ENCODE assay signal across 10 mouse cellular contexts in the genomic region with DNA sequence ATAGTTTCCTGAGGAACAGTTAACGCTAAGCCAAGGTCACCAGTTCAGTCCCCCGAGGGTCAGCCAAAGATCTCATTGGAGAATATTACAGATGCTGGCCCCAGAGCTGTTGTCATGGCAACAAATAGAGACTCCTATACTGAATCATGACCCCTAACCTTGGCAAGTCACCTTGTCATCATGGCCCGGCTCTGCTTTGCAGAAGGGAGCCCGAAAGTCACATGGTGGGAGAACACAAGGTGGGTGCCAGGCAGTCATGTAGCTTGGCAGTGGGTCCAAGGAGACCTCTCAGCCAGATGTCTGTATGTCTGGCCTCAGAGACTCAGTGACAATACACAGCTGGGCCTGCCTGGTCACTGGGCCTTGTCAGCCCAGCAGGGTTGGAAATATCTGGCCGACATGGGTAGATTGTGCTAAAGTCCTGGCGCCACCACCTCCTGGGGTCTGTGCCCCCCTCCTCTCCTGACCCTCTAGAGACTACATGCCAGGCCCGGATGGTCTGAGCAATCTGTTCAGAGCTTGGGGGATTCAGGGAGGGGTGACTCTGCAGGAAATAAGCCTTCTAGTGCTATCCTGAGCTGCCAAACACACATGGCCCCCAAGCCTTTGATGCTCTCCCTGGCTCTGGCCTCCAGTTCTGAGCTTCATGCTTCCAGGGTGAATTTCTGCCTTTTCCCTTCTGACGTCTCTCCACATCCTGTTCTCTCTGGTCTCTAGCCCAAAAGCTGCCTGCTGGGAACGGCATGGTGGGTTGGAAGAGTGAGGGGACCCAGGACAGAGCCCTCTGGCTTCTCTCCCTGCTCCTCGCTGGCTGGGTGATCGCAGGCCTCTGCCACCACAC. TPM values are rescaled to one million over a fixed set of nuclear protein-coding genes. Genes with fewer than 3 reads are reported as not detected.
A peak's percentile ranks its signal among the peaks of the same experiment; 100 is the strongest.
DNase-seq lines count a peak whose midpoint lies in the region; ATAC-seq and TF ChIP-seq lines count a peak whose summit lies in the region.
"Had no signal": no experiment of that assay in that cellular context is flagged by ENCODE, and none has a peak within 500 bp of the region (broad histone marks: within the 10 kb centered on the region; RNA-seq: fewer than 3 reads in every experiment).

No protein-coding gene starts in this region.

- H3K9ac ChIP-seq in forebrain, embryonic 15.5 days (replicated peaks) = no peak overlapping the region
- no peak overlapping the region for H3K9ac ChIP-seq in forebrain, embryonic 14.5 days (ENCODE audit: low read length)
- no peak overlapping the region for H3K9ac ChIP-seq in heart, embryonic 16.5 days (ENCODE audit: low read length)
- peak overlapping the region; percentile 25; the same call in 1 of the 2 replicates for H3K9ac ChIP-seq in limb, embryonic 14.5 days (ENCODE audit: low read depth, low read length, severe bottlenecking)

- no peak for ATAC-seq in forebrain, embryonic 15.5 days (replicated peaks)
- no peak for ATAC-seq in forebrain, embryonic 14.5 days
- peak; percentile 64 for ATAC-seq in heart, embryonic 16.5 days (replicated peaks; ENCODE audit: extremely low read depth, insufficient read depth, low FRiP score)
- ATAC-seq in limb, embryonic 14.5 days (ENCODE audit: low FRiP score, low read depth) = no peak
- ATAC-seq in frontal cortex, adult (ENCODE audit: low TSS enrichment) = no peak
- ATAC-seq: activated CD4-positive, CD25-positive, alpha-beta regulatory T cell, adult 4 months had no signal

- no peak overlapping the region for H3K4me2 ChIP-seq in forebrain, embryonic 15.5 days (replicated peaks)
- H3K4me2 ChIP-seq in forebrain, embryonic 14.5 days (ENCODE audit: low read length) = no peak overlapping the region
- no peak overlapping the region for H3K4me2 ChIP-seq in heart, embryonic 16.5 days (ENCODE audit: low read depth, low read length)
- H3K4me2 ChIP-seq in limb, embryonic 14.5 days (replicated peaks; ENCODE audit: low read depth, low read length, severe bottlenecking) = no peak overlapping the region

- TF ChIP-seq CTCF in thymus, adult 2 months (IDR thresholded peaks at IDR 0.05; ENCODE audit: borderline replicate concordance, control insufficient read depth, extremely low read depth, insufficient read depth, low read length, poor library complexity) = no peak

- peak overlapping the region; percentile 19; the same call in 1 of the 2 replicates for H3K27ac ChIP-seq in forebrain, embryonic 15.5 days (replicated peaks)
- no peak overlapping the region for H3K27ac ChIP-seq in forebrain, embryonic 14.5 days (ENCODE audit: low read depth, low read length)
- H3K27ac ChIP-seq in brown adipose tissue, adult 24 weeks (replicated peaks; ENCODE audit: low read depth, low read length) = peak overlapping the region; percentile 1; the same call in 1 of the 2 replicates
- H3K27ac ChIP-seq in heart, embryonic 16.5 days (ENCODE audit: low read length) = peak overlapping the region; percentile 36
- 0 out of 2 replicates have a peak overlapping the region, but pooled peaks have one; percentile 33 for H3K27ac ChIP-seq in limb, embryonic 14.5 days (replicated peaks; ENCODE audit: low read depth, low read length)
- no peak overlapping the region for H3K27ac ChIP-seq in thymus, adult 2 months (ENCODE audit: control insufficient read depth, insufficient read depth, low read length)

- H3K4me3 ChIP-seq in forebrain, embryonic 15.5 days = no peak overlapping the region
- H3K4me3 ChIP-seq in forebrain, embryonic 14.5 days (ENCODE audit: low read depth, low read length) = no peak overlapping the region
- no peak overlapping the region for H3K4me3 ChIP-seq in brown adipose tissue, adult 24 weeks (ENCODE audit: insufficient read depth, low read depth, low read length)
- H3K4me3 ChIP-seq in heart, embryonic 16.5 days (ENCODE audit: low read length) = no peak overlapping the region
- H3K4me3 ChIP-seq in limb, embryonic 14.5 days (replicated peaks; ENCODE audit: low read length) = no peak overlapping the region
- no peak overlapping the region for H3K4me3 ChIP-seq in thymus, adult 2 months (ENCODE audit: control insufficient read depth, insufficient read depth, low read length)
- H3K4me3 ChIP-seq: erythroblast, embryonic 14.5 days had no signal

- H3K27me3 ChIP-seq in forebrain, embryonic 15.5 days = no peaks in the 10 kb centered on the region
- no peaks in the 10 kb centered on the region for H3K27me3 ChIP-seq in forebrain, embryonic 14.5 days (replicated peaks; ENCODE audit: control insufficient read depth, insufficient read depth, low read length)
- H3K27me3 ChIP-seq in heart, embryonic 16.5 days (ENCODE audit: control insufficient read depth, insufficient read depth, low read length) = peaks cover 2% of the 10 kb centered on the region; the same call in 1 of the 2 replicates
- no peaks in the 10 kb centered on the region for H3K27me3 ChIP-seq in limb, embryonic 14.5 days (ENCODE audit: control insufficient read depth, insufficient read depth, low read length)
- H3K27me3 ChIP-seq in thymus, adult 2 months (ENCODE audit: control insufficient read depth, insufficient read depth, low read length) = no peaks in the 10 kb centered on the region

- H3K9me3 ChIP-seq in forebrain, embryonic 15.5 days = no peaks in the 10 kb centered on the region
- no peaks in the 10 kb centered on the region for H3K9me3 ChIP-seq in forebrain, embryonic 14.5 days (replicated peaks; ENCODE audit: control insufficient read depth, low read length)
- no peaks in the 10 kb centered on the region for H3K9me3 ChIP-seq in heart, embryonic 16.5 days (replicated peaks; ENCODE audit: control insufficient read depth, low read length)
- no peaks in the 10 kb centered on the region for H3K9me3 ChIP-seq in limb, embryonic 14.5 days (ENCODE audit: control insufficient read depth, low read length)

- DNase-seq in forebrain, embryonic 14.5 days (ENCODE audit: low spot score) = no peak
- no peak for DNase-seq in limb, embryonic 14.5 days (ENCODE audit: low spot score)
- no peak for DNase-seq in thymus, adult 2 months
- DNase-seq in cerebellum, adult 8-10 months = no peak

- no peaks in the 10 kb centered on the region for H3K36me3 ChIP-seq in forebrain, embryonic 15.5 days
- no peaks in the 10 kb centered on the region for H3K36me3 ChIP-seq in forebrain, embryonic 14.5 days (ENCODE audit: control insufficient read depth, insufficient read depth, low read length)
- no peaks in the 10 kb centered on the region for H3K36me3 ChIP-seq in heart, embryonic 16.5 days (ENCODE audit: control insufficient read depth, insufficient read depth)
- H3K36me3 ChIP-seq in limb, embryonic 14.5 days (ENCODE audit: control insufficient read depth, insufficient read depth, low read length) = peaks cover 7% of the 10 kb centered on the region
- H3K36me3 ChIP-seq in thymus, adult 2 months (ENCODE audit: control insufficient read depth, insufficient read depth, low read length) = no peaks in the 10 kb centered on the region

- no peak for TF ChIP-seq POLR2A in limb, embryonic 14.5 days (IDR thresholded peaks at IDR 0.05; ENCODE audit: borderline replicate concordance, extremely low read depth, insufficient read depth, insufficient read length)
- TF ChIP-seq POLR2A in thymus, adult 2 months (IDR thresholded peaks at IDR 0.05; ENCODE audit: control insufficient read depth, extremely low read depth, insufficient read depth, low read length, poor library complexity) = no peak

- WGBS in forebrain, embryonic 15.5 days = 55% methylated on average over 11 of the region's 11 CpGs
- WGBS in forebrain, embryonic 14.5 days = 65% methylated on average over 11 of the region's 11 CpGs
- 50% methylated on average over 11 of the region's 11 CpGs for WGBS in heart, embryonic 16.5 days
- 39% methylated on average over 11 of the region's 11 CpGs for WGBS in limb, embryonic 14.5 days
- WGBS in thymus, adult 2 months = 87% methylated on average over 11 of the region's 11 CpGs

- peaks cover 10% of the 10 kb centered on the region for H3K4me1 ChIP-seq in forebrain, embryonic 15.5 days
- no peaks in the 10 kb centered on the region for H3K4me1 ChIP-seq in forebrain, embryonic 14.5 days (ENCODE audit: control insufficient read depth, insufficient read depth, low read length)
- peaks cover 10% of the 10 kb centered on the region; the same call in 1 of the 2 replicates for H3K4me1 ChIP-seq in brown adipose tissue, adult 24 weeks (ENCODE audit: control insufficient read depth, insufficient read depth, insufficient read length, low read length)
- peaks cover 6% of the 10 kb centered on the region for H3K4me1 ChIP-seq in heart, embryonic 16.5 days (ENCODE audit: control insufficient read depth, insufficient read depth, low read length)
- H3K4me1 ChIP-seq in limb, embryonic 14.5 days (ENCODE audit: control insufficient read depth, insufficient read depth, low read length) = peaks cover 19% of the 10 kb centered on the region
- 0 out of 2 replicates have a peak, but pooled peaks cover 4% of the 10 kb centered on the region for H3K4me1 ChIP-seq in thymus, adult 2 months (replicated peaks; ENCODE audit: control insufficient read depth, insufficient read depth, low read length)

RNA-seq across cellular contexts. Expression of a gene that starts 6.4 kb away (rescaled TPM):
- 7.7 and 7.8 TPM in 2 replicates for polyA plus RNA-seq in forebrain, embryonic 15.5 days (2015; fragmentation: Nextera tagmentation; extraction: Ambion mirVana)
- polyA plus RNA-seq in forebrain, embryonic 14.5 days (2014; fragmentation: Nextera tagmentation; extraction: Ambion mirVana) = 4.1 and 6.0 TPM in 2 replicates
- polyA plus RNA-seq in brown adipose tissue, adult 24 weeks (2012; ENCODE audit: insufficient read depth, insufficient read length, missing spikeins) = 5.4 and 7.3 TPM in 2 replicates
- polyA plus RNA-seq in heart, embryonic 16.5 days (2015; fragmentation: Nextera tagmentation; extraction: Ambion mirVana) = 285 and 435 TPM in 2 replicates
- 249 and 296 TPM in 2 replicates for polyA plus RNA-seq in limb, embryonic 14.5 days (2012; rRNA removed)
- polyA plus RNA-seq in limb, embryonic 14.5 days (2014; fragmentation: Nextera tagmentation; extraction: Ambion mirVana) = 115 and 121 TPM in 2 replicates
- 32.2 and 35.5 TPM in 2 replicates for polyA plus RNA-seq in thymus, adult 2 months (2012; rRNA removed)
- polyA plus RNA-seq: erythroblast, embryonic 14.5 days had no signal

RNA-seq across cellular contexts. Expression of a gene that starts 52.3 kb away (rescaled TPM):
- polyA plus RNA-seq in forebrain, embryonic 15.5 days (2015; fragmentation: Nextera tagmentation; extraction: Ambion mirVana) = 16.0 and 16.9 TPM in 2 replicates
- 14.0 and 16.4 TPM in 2 replicates for polyA plus RNA-seq in forebrain, embryonic 14.5 days (2014; fragmentation: Nextera tagmentation; extraction: Ambion mirVana)
- 4.1 and 7.5 TPM in 2 replicates for polyA plus RNA-seq in brown adipose tissue, adult 24 weeks (2012; ENCODE audit: insufficient read depth, insufficient read length, missing spikeins)
- 4.6 and 5.1 TPM in 2 replicates for polyA plus RNA-seq in heart, embryonic 16.5 days (2015; fragmentation: Nextera tagmentation; extraction: Ambion mirVana)
- 31.9 and 40.2 TPM in 2 replicates for polyA plus RNA-seq in limb, embryonic 14.5 days (2012; rRNA removed)
- polyA plus RNA-seq in limb, embryonic 14.5 days (2014; fragmentation: Nextera tagmentation; extraction: Ambion mirVana) = 8.6 and 9.3 TPM in 2 replicates
- 31.8 TPM in 2 replicates for polyA plus RNA-seq in thymus, adult 2 months (2012; rRNA removed)

Comparison
In these comparisons a context has a peak if more than half of its experiments do, and no peak if none do; other contexts are left out.
1. H3K27ac ChIP-seq: peak in forebrain, embryonic 15.5 days (single experiment), brown adipose tissue, adult 24 weeks (single experiment), heart, embryonic 16.5 days (single experiment) and limb, embryonic 14.5 days (single experiment); none in forebrain, embryonic 14.5 days (single experiment) and thymus, adult 2 months (single experiment).